Mouse (Mus musculus): Measurements from ENCODE around the gene Irak1.

GRCm38 (mm10) chrX:73969729-73970128, 54.0 kb downstream of the Irak1 start:
- TF ChIP-seq CTCF (IDR thresholded peaks at IDR 0.05; ENCODE audit: extremely low read depth, insufficient read depth, low read length) = no peak
- TF ChIP-seq POLR2A (IDR thresholded peaks at IDR 0.05; ENCODE audit: extremely low read depth, insufficient read depth, low read length) = no peak
